Mouse (Mus musculus): ENCODE data around the gene Ptpn4. TPM values are rescaled to one million over a fixed set of nuclear protein-coding genes. Genes with fewer than 3 reads are reported as not detected.

The Ptpn4 gene
- polyA plus RNA-seq, 1 experiment from 2014 or later = 17.7 TPM

DNA sequence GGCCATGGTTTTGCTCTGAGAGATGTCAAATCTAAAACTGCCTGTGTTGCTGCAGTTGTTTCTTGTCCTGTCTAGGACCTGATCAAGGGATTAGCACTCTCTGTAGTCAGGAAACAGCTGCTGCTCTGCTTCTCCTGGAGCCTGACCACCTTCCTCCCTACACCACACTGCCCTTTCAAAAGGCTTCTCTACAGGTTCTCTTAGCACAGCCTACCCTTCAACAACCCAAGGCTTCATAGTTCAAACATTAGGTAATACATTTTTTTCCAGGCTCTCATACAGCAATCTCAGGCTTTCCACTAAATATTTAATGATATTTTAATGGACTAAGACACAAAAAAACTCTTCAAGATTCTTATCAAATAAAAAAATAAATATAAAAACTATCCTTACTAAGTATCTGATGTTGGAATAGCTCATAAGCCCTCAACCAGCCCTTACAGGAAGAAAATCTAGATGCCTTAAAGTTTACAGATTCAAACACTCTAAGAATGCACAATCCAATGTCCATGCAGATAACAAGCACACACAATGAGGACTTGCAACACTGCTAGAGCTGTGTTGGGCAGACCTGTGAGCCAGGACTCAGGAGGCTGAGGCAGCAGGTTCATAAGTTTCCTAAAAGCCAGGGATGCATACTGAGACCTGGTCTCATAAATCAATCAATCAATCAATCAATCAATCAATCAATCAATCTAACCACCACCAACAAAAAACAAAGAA, 196.2 kb downstream of the Ptpn4 start:
- no peaks in the 10 kb centered on the region for H3K27me3 ChIP-seq (ENCODE audit: control insufficient read depth, insufficient read depth, low read length)
- ATAC-seq (ENCODE audit: low FRiP score) = no peak
- DNase-seq (ENCODE audit: low spot score, missing footprints) = peak; percentile 57
- peaks cover under 1% of the 10 kb centered on the region; the same call in 1 of the 2 replicates for H3K4me1 ChIP-seq (ENCODE audit: control insufficient read depth, insufficient read depth, low read length)
- no peak overlapping the region for H3K27ac ChIP-seq (ENCODE audit: low read depth, low read length)
- no peaks in the 10 kb centered on the region for H3K9me3 ChIP-seq (ENCODE audit: control insufficient read depth, low read length)
- no peak overlapping the region for H3K4me3 ChIP-seq (ENCODE audit: low read depth, low read length)
- H3K4me2 ChIP-seq = no peak overlapping the region
- peaks cover 2% of the 10 kb centered on the region; the same call in 1 of the 2 replicates for H3K36me3 ChIP-seq (ENCODE audit: control insufficient read depth, insufficient read depth, low read length)
- no peak overlapping the region for H3K9ac ChIP-seq (ENCODE audit: low read length)

DNA sequence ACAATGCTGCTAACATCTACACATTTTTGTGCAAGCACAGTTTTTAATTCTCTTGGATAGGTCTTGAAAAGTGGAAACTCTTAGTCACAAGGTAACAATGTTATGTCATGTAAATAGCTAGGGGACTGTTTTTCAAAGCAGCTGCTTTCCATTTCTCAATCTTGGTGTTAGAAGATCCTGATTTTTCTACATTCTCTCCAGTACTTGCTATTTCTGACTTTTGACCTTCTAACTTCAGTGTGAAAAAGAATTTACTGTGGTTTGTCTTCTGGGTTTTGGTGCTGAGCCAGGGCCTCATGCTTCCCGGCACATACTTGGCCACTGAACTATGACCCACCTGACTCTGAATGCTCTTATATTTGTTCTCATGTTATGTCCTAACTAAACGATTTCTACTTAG, 197.4 kb downstream of the Ptpn4 start:
- Histone ChIP-seq H3K36me3 (ENCODE audit: control insufficient read depth, insufficient read depth, low read length) (peaks cover 2% of the 10 kb centered on the region; the same call in 1 of the 2 replicates), H3K27ac (ENCODE audit: low read depth, low read length) (no peak overlapping the region), H3K9me3 (ENCODE audit: control insufficient read depth, low read length) (no peaks in the 10 kb centered on the region), H3K4me2 (no peak overlapping the region), H3K27me3 (ENCODE audit: control insufficient read depth, insufficient read depth, low read length) (no peaks in the 10 kb centered on the region), H3K9ac (ENCODE audit: low read length) (no peak overlapping the region), H3K4me3 (ENCODE audit: low read depth, low read length) (no peak overlapping the region), H3K4me1 (ENCODE audit: control insufficient read depth, insufficient read depth, low read length) (no peaks in the 10 kb centered on the region; the same call in 1 of the 2 replicates)
- ATAC-seq (ENCODE audit: low FRiP score) (no peak), DNase-seq (ENCODE audit: low spot score, missing footprints) (peak; percentile 53)
- 89% methylated on average over 2 of the region's 2 CpGs for WGBS

DNA sequence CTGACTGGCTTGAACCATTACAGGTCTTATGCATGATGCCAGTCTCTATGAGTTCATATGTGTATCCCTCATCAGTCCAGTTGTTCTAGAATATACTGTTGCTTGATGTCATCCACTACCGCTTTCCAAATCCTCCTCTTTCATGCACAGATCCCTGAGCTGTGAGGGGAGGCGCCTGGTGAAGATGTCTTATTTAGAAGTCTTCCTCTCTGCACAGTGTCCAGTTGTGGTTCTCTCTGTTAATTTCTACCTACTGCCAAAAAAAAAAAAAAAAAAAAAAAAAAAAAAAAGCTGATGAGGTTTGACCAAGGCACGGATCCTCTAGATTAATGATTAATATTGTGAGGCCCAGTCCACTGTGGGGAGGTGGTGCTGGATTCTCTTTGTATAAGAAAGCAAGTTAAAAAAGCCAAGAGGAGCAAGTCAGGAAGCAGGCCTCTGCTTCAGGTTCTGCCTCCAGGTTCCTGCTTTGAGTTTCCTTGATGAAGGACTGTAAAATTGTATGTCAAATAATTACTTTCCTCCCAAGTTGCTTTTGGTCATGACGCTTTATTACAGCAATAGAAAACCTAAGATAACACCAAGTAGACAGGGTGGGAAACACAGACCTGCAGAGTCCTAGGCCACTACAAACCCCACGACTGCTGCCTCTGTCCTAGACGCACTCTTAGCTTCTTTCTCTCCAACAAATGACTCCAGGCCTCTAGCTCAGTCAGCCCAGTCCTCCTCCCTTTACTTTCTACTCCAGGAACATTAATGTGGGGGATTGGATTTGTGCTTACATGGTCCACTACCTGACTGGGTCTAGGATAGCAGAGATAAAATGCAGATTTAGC, 200.0 kb downstream of the Ptpn4 start:
- DNase-seq (ENCODE audit: low spot score, missing footprints) (no peak), ATAC-seq (ENCODE audit: low FRiP score) (no peak)
- H3K4me2 ChIP-seq = no peak overlapping the region
- H3K9me3 ChIP-seq (ENCODE audit: control insufficient read depth, low read length) = no peaks in the 10 kb centered on the region
- 89% methylated on average over 6 of the region's 6 CpGs for WGBS
- no peaks in the 10 kb centered on the region for H3K27me3 ChIP-seq (ENCODE audit: control insufficient read depth, insufficient read depth, low read length)
- H3K9ac ChIP-seq (ENCODE audit: low read length) = no peak overlapping the region
- no peak overlapping the region for H3K27ac ChIP-seq (ENCODE audit: low read depth, low read length)
- H3K4me1 ChIP-seq (ENCODE audit: control insufficient read depth, insufficient read depth, low read length) = peaks cover 2% of the 10 kb centered on the region; the same call in 1 of the 2 replicates
- peaks cover 2% of the 10 kb centered on the region; the same call in 1 of the 2 replicates for H3K36me3 ChIP-seq (ENCODE audit: control insufficient read depth, insufficient read depth, low read length)
- no peak overlapping the region for H3K4me3 ChIP-seq (ENCODE audit: low read depth, low read length)

DNA sequence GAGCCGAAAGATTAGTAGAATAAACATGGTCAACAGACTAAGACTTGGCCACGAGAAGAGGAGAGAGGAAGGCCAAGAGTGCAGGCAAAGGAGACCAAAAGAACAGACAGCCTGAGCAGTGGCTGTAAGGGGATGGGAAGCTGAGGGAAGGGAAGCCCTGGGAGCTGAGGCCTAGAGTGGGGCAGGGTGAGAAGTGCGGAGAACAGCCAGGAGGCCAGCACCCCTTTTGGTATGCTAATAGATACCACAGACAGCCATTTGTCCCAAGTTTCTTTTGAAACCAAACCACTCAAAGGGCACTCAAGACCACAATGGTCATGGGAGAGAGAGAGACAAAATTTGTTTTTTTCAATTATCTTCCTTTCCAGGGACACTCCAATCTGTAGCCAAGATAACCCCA, 202.7 kb downstream of the Ptpn4 start:
- 43% methylated on average over 3 of the region's 3 CpGs for WGBS
- H3K4me1 ChIP-seq (ENCODE audit: control insufficient read depth, insufficient read depth, low read length) = peaks cover 2% of the 10 kb centered on the region; the same call in 1 of the 2 replicates
- DNase-seq (ENCODE audit: low spot score, missing footprints) = no peak
- no peaks in the 10 kb centered on the region for H3K27me3 ChIP-seq (ENCODE audit: control insufficient read depth, insufficient read depth, low read length)
- H3K27ac ChIP-seq (ENCODE audit: low read depth, low read length) = no peak overlapping the region
- no peak overlapping the region for H3K9ac ChIP-seq (ENCODE audit: low read length)
- H3K4me2 ChIP-seq = no peak overlapping the region
- 0 out of 2 replicates have a peak, but pooled peaks have one; percentile 48 for ATAC-seq (ENCODE audit: low FRiP score)
- peaks cover 5% of the 10 kb centered on the region; the same call in 1 of the 2 replicates for H3K36me3 ChIP-seq (ENCODE audit: control insufficient read depth, insufficient read depth, low read length)
- H3K4me3 ChIP-seq (ENCODE audit: low read depth, low read length) = no peak overlapping the region
- H3K9me3 ChIP-seq (ENCODE audit: control insufficient read depth, low read length) = no peaks in the 10 kb centered on the region

DNA sequence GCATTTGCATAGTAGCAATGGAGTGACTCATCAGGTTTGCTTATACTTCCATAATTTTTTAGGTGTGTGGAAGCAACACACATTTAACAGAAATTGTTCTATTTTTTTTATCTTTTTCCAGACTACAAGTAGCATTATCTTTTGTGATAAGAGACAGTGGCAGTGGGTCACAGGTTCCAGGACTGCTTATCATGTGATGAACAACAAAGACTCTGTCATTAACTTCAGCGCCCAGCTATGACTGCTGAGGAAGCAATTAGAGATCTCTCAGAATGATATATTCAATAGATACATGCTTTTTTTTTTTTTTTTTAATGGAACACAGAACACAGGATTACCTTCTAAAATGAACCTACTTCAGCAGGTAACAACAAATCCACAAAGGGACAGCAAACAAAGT, 207.0 kb downstream of the Ptpn4 start:
- ATAC-seq (ENCODE audit: low FRiP score) = no peak
- H3K4me3 ChIP-seq (ENCODE audit: low read depth, low read length) = no peak overlapping the region
- H3K9ac ChIP-seq (ENCODE audit: low read length) = no peak overlapping the region
- H3K4me1 ChIP-seq (ENCODE audit: control insufficient read depth, insufficient read depth, low read length) = peaks cover 5% of the 10 kb centered on the region
- H3K27ac ChIP-seq (ENCODE audit: low read depth, low read length) = no peak overlapping the region
- 0 out of 2 replicates have a peak, but pooled peaks cover 3% of the 10 kb centered on the region for H3K36me3 ChIP-seq (ENCODE audit: control insufficient read depth, insufficient read depth, low read length)
- H3K27me3 ChIP-seq (ENCODE audit: control insufficient read depth, insufficient read depth, low read length) = no peaks in the 10 kb centered on the region
- 86% methylated on average over 1 of the region's 1 CpGs for WGBS
- no peaks in the 10 kb centered on the region for H3K9me3 ChIP-seq (ENCODE audit: control insufficient read depth, low read length)
- H3K4me2 ChIP-seq = no peak overlapping the region
- DNase-seq (ENCODE audit: low spot score, missing footprints) = no peak

DNA sequence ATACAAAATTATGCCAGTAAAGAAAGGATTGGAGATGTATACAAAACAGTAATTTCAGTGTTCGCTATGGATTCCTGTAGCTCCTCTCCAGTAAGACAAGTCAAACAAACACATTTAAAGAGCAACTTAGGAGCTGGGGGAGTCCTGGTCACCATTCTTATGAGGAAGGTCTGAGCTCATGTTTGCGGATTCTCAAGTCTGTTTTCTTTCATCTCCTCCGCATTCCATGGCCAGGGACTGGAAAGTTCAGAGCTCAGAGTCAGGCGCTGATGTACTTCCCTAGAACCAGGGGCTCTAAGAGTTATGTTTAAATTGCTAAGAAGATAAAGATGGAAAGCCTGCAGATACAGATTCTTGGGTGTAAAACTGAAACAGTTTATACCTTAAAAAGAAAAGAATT, 210.6 kb downstream of the Ptpn4 start:
- WGBS = 82% methylated on average over 4 of the region's 4 CpGs
- H3K36me3 ChIP-seq (ENCODE audit: control insufficient read depth, insufficient read depth, low read length) = no peaks in the 10 kb centered on the region

DNA sequence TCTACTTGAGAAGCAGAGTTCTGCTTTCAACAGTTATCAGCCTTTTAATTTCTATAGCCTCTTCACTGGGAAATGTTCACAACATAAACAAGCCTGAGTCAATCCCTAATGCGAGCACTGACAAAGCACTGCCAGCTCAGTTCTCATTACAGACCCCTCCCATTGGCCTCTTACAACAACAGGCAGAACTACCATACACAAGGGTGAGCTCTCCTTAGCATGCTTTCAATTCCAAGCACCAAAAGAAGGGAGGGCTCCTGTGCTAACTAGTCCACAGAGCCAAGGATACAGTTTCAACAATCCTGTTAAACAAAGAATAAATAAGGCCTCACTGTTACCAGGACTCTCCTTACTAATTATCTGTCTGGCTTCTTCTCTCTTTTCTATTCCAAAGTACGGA, 213.0 kb downstream of the Ptpn4 start:
- no peaks in the 10 kb centered on the region for H3K36me3 ChIP-seq (ENCODE audit: control insufficient read depth, insufficient read depth, low read length)
- no peaks in the 10 kb centered on the region for H3K9me3 ChIP-seq (ENCODE audit: control insufficient read depth, low read length)
- DNase-seq (ENCODE audit: low spot score, missing footprints) (no peak), ATAC-seq (ENCODE audit: low FRiP score) (no peak)
- no peak overlapping the region for H3K27ac ChIP-seq (ENCODE audit: low read depth, low read length)
- 54% methylated on average over 2 of the region's 2 CpGs for WGBS
- no peak overlapping the region for H3K4me2 ChIP-seq
- H3K27me3 ChIP-seq (ENCODE audit: control insufficient read depth, insufficient read depth, low read length) = no peaks in the 10 kb centered on the region
- H3K4me1 ChIP-seq (ENCODE audit: control insufficient read depth, insufficient read depth, low read length) = peaks cover 1% of the 10 kb centered on the region; the same call in 1 of the 2 replicates
- no peak overlapping the region for H3K4me3 ChIP-seq (ENCODE audit: low read depth, low read length)
- no peak overlapping the region for H3K9ac ChIP-seq (ENCODE audit: low read length)

More for the DNA sequence above, 210.6 kb downstream of the Ptpn4 start:
- Histone ChIP-seq H3K4me1 (ENCODE audit: control insufficient read depth, insufficient read depth, low read length) (peaks cover 2% of the 10 kb centered on the region; the same call in 1 of the 2 replicates), H3K9me3 (ENCODE audit: control insufficient read depth, low read length) (no peaks in the 10 kb centered on the region), H3K9ac (ENCODE audit: low read length) (no peak overlapping the region), H3K27me3 (ENCODE audit: control insufficient read depth, insufficient read depth, low read length) (no peaks in the 10 kb centered on the region), H3K4me2 (no peak overlapping the region), H3K27ac (ENCODE audit: low read depth, low read length) (no peak overlapping the region), H3K4me3 (ENCODE audit: low read depth, low read length) (no peak overlapping the region)
- DNase-seq (ENCODE audit: low spot score, missing footprints) = no peak
- no peak for ATAC-seq (ENCODE audit: low FRiP score)

DNA sequence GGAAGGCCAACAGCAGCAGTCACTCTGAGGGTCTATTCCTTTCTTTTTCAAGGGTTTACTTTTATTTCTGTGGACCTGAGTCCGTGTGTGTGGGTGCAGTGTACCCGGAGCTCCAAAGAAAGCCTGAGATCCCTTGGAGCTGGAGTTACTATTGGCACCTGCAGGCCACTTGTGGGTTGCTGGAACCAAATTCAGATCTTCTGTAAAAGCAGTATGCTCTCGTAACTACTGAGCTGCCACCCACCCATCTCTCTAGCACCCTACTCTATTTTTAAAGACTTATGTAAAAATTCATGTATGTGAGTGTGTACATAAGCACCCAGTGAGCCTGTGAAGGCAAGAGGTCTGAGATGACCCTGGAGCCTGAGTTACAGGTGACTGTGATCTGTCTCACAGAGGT, 232.0 kb downstream of the Ptpn4 start:
- DNase-seq (ENCODE audit: low spot score, missing footprints) = no peak
- Histone ChIP-seq H3K9ac (ENCODE audit: low read length) (no peak overlapping the region), H3K27me3 (ENCODE audit: control insufficient read depth, insufficient read depth, low read length) (no peaks in the 10 kb centered on the region), H3K4me3 (ENCODE audit: low read depth, low read length) (no peak overlapping the region), H3K4me2 (no peak overlapping the region), H3K27ac (ENCODE audit: low read depth, low read length) (no peak overlapping the region), H3K4me1 (ENCODE audit: control insufficient read depth, insufficient read depth, low read length) (no peaks in the 10 kb centered on the region), H3K36me3 (ENCODE audit: control insufficient read depth, insufficient read depth, low read length) (peaks cover 4% of the 10 kb centered on the region; the same call in 1 of the 2 replicates), H3K9me3 (ENCODE audit: control insufficient read depth, low read length) (no peaks in the 10 kb centered on the region)
- ATAC-seq (ENCODE audit: low FRiP score) = no peak
- 88% methylated on average over 3 of the region's 3 CpGs for WGBS
